In the genomic region with DNA sequence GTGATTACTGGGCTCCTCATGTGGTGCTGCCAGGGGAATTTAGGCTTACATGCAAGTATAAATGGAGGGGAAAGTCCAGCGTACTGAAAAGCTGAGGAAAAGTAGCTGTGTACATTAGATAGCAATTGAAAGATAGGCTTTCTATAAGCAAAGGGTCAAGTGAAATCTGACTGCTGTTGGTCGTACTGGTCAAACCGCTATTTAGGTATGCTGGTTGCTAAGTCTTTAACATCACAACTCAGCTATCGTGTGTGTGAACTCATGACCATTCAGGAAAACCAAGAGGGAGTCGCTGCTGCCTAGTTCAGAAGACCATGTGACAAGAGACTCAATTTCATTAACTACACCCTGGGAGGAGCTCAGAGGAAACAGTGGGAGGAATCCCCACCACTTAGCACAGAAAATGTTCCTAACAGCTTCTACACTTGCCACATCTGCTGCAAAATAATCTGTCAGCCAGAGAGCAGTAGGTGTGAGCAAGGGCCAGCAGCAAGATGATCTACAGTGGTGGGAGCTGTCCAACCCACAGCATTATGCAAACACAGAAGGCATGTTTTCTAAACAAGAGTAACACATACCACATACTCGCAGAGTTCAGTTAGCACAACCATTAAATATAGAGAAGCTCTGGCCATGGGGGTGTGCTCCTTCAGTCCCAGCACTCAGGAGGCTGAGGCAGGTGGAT, we compare ENCODE assay signal across 33 mouse cellular contexts. TPM values are rescaled to one million over a fixed set of nuclear protein-coding genes. Genes with fewer than 3 reads are reported as not detected.
DNase-seq lines count a peak whose midpoint lies in the region; ATAC-seq lines count a peak whose summit lies in the region.
"Had no signal": no experiment of that assay in that cellular context is flagged by ENCODE, and none has a peak within 500 bp of the region (broad histone marks: within the 10 kb centered on the region; RNA-seq: fewer than 3 reads in every experiment).

No protein-coding gene starts in this region.

- H3K4me1 ChIP-seq in kidney, embryonic 14.5 days (ENCODE audit: control insufficient read depth, insufficient read depth, low read length): no peaks in the 10 kb centered on the region
- no peaks in the 10 kb centered on the region for H3K4me1 ChIP-seq in stomach, embryonic 15.5 days
- H3K4me1 ChIP-seq: embryonic facial prominence, embryonic 13.5 days; forebrain, embryonic 10.5 days; heart, embryonic 10.5 days; heart, embryonic 15.5 days; limb, embryonic 10.5 days; limb, embryonic 15.5 days; liver, embryonic 13.5 days; neural tube, embryonic 12.5 days had no signal

- H3K36me3 ChIP-seq in kidney, embryonic 14.5 days (ENCODE audit: control insufficient read depth, insufficient read depth, low read length): no peaks in the 10 kb centered on the region
- no peaks in the 10 kb centered on the region for H3K36me3 ChIP-seq in stomach, embryonic 15.5 days
- H3K36me3 ChIP-seq: embryonic facial prominence, embryonic 13.5 days; forebrain, embryonic 10.5 days; heart, embryonic 10.5 days; heart, embryonic 15.5 days; limb, embryonic 10.5 days; limb, embryonic 15.5 days; liver, embryonic 13.5 days; neural tube, embryonic 12.5 days had no signal

- H3K4me2 ChIP-seq in kidney, embryonic 14.5 days (replicated peaks; ENCODE audit: low read depth, low read length): no peak overlapping the region
- H3K4me2 ChIP-seq in stomach, embryonic 15.5 days: no peak overlapping the region
- H3K4me2 ChIP-seq: embryonic facial prominence, embryonic 13.5 days; heart, embryonic 15.5 days; limb, embryonic 15.5 days; liver, embryonic 13.5 days; neural tube, embryonic 12.5 days had no signal

- H3K27ac ChIP-seq in kidney, embryonic 14.5 days (ENCODE audit: low read depth, low read length): no peak overlapping the region
- no peak overlapping the region for H3K27ac ChIP-seq in stomach, embryonic 15.5 days
- H3K27ac ChIP-seq: embryonic facial prominence, embryonic 13.5 days; forebrain, embryonic 10.5 days; heart, embryonic 10.5 days; heart, embryonic 15.5 days; kidney, postnatal 0 days; limb, embryonic 10.5 days; limb, embryonic 15.5 days; liver, embryonic 13.5 days; neural tube, embryonic 12.5 days had no signal

- 65% methylated on average over 6 of the region's 6 CpGs for WGBS in kidney, embryonic 14.5 days
- 47% methylated on average over 6 of the region's 6 CpGs for WGBS in stomach, embryonic 15.5 days

- no peak overlapping the region for H3K4me3 ChIP-seq in kidney, embryonic 14.5 days (ENCODE audit: low read length)
- H3K4me3 ChIP-seq in stomach, embryonic 15.5 days (replicated peaks): no peak overlapping the region
- H3K4me3 ChIP-seq: embryonic facial prominence, embryonic 13.5 days; forebrain, embryonic 10.5 days; heart, embryonic 10.5 days; heart, embryonic 15.5 days; limb, embryonic 10.5 days; limb, embryonic 15.5 days; liver, embryonic 13.5 days; neural tube, embryonic 12.5 days had no signal

- no peak for DNase-seq in kidney, adult 18-20 months
- DNase-seq in 3T3-L1 (ENCODE audit: low read depth, low spot score): peak; percentile 35
- DNase-seq in ZHBTc4 (ENCODE audit: low read depth, low spot score): peak; percentile 21
- DNase-seq in adrenal gland, postnatal 25 days: no peak
- DNase-seq in spleen, postnatal 4 days (ENCODE audit: low spot score in 2 of 2): no peak
- DNase-seq: adrenal gland, postnatal 14 days; cerebellum, adult 18-20 months; cerebellum, postnatal 10 days; forebrain, postnatal 0 days; gastrocnemius, postnatal 25 days; heart, adult 11 months; layer of hippocampus, adult 9-11 months; liver, embryonic 13.5 days; lung, adult 18-20 months; lung, postnatal 14 days; right cerebral cortex, adult 18-20 months; spleen, adult 18-20 months; thymus, adult 18-20 months; thymus, postnatal 36 days had no signal

- H3K9ac ChIP-seq in kidney, embryonic 14.5 days (ENCODE audit: low read depth, low read length): no peak overlapping the region
- H3K9ac ChIP-seq in stomach, embryonic 15.5 days: no peak overlapping the region
- H3K9ac ChIP-seq: embryonic facial prominence, embryonic 13.5 days; forebrain, postnatal 0 days; heart, embryonic 15.5 days; limb, embryonic 15.5 days; liver, embryonic 13.5 days; neural tube, embryonic 12.5 days had no signal

- no peaks in the 10 kb centered on the region for H3K27me3 ChIP-seq in kidney, embryonic 14.5 days (ENCODE audit: control insufficient read depth, insufficient read depth, low read length)
- H3K27me3 ChIP-seq in stomach, embryonic 15.5 days (replicated peaks): no peaks in the 10 kb centered on the region
- H3K27me3 ChIP-seq: embryonic facial prominence, embryonic 13.5 days; heart, embryonic 15.5 days; limb, embryonic 15.5 days; liver, embryonic 13.5 days; neural tube, embryonic 12.5 days had no signal

- ATAC-seq in kidney, embryonic 14.5 days (ENCODE audit: low FRiP score, low TSS enrichment): 0 out of 2 replicates have a peak, but pooled peaks have one; percentile 24
- ATAC-seq in stomach, embryonic 15.5 days (ENCODE audit: insufficient read depth, low FRiP score, low read depth): peak; percentile 83
- ATAC-seq: CD4-positive, CD25-positive, alpha-beta regulatory T cell, adult 4 months; forebrain, postnatal 0 days; hindbrain, embryonic 16.5 days; intestine, postnatal 0 days; midbrain, embryonic 16.5 days had no signal

- no peaks in the 10 kb centered on the region for H3K9me3 ChIP-seq in kidney, embryonic 14.5 days (ENCODE audit: control insufficient read depth, low read length)
- H3K9me3 ChIP-seq in stomach, embryonic 15.5 days: no peaks in the 10 kb centered on the region
- H3K9me3 ChIP-seq: embryonic facial prominence, embryonic 13.5 days; forebrain, embryonic 10.5 days; heart, embryonic 10.5 days; heart, embryonic 15.5 days; limb, embryonic 10.5 days; limb, embryonic 15.5 days; liver, embryonic 13.5 days; neural tube, embryonic 12.5 days had no signal

RNA-seq across cellular contexts. Expression of a gene that starts 25.4 kb away (rescaled TPM):
- 10.7 and 13.1 TPM in 2 replicates for polyA plus RNA-seq in kidney, embryonic 14.5 days (2014; fragmentation: Nextera tagmentation; extraction: Ambion mirVana)
- 10.5 and 11.8 TPM in 2 replicates for polyA plus RNA-seq in stomach, embryonic 15.5 days (2015; fragmentation: Nextera tagmentation; extraction: Ambion mirVana)
- 27.8 and 30.9 TPM in 2 replicates for total RNA-seq in adrenal gland, postnatal 25 days (2021)

Comparison
In these comparisons a context has a peak if more than half of its experiments do, and no peak if none do; other contexts are left out.
1. DNase-seq: peak in 3T3-L1 (single experiment) and ZHBTc4 (single experiment); none in kidney, adult 18-20 months (single experiment), adrenal gland, postnatal 25 days (single experiment) and spleen, postnatal 4 days (0 of 2).